Mouse (Mus musculus) embryonic facial prominence, embryonic 13.5 days (tissue): ENCODE measurements around the gene Ptk7. TPM values are rescaled to one million over a fixed set of nuclear protein-coding genes. Genes with fewer than 3 reads are reported as not detected.

Experiments used
- microRNA-seq: library from miRNA; unstranded; fragments of <30 nt; microRNA quantifications from one replicate; pipeline ENCODE4, GENCODE M21; 2016
- polyA plus RNA-seq: library from polyadenylated mRNA; unstranded; fragments of >200 nt; fragmentation: Nextera tagmentation; extraction: Ambion mirVana; gene quantifications from 2 replicates; pipeline ENCODE4 v1.2.1, GENCODE M21; 2015

Ptk7 gene
- polyA plus RNA-seq, 1 experiment from 2014 or later = 148 TPM

Small RNA genes lying within 50 kb of the gene (microRNA-seq; reads per million reads assigned to microRNA genes)
- gene Mir6976 = not detected

Other genes starting within 250 kb of the Ptk7 start
- 11.4 and 13.4 TPM in 2 replicates for gene Zfp318, start 245.8 kb downstream of the Ptk7 start, polyA plus RNA-seq
- gene Crip3, start 200.6 kb downstream of the Ptk7 start, polyA plus RNA-seq = 1.1 and 3.3 TPM in 2 replicates
- not detected in 2 replicates for gene Slc22a7, start 191.0 kb downstream of the Ptk7 start, polyA plus RNA-seq
- gene Ttbk1, start 141.8 kb downstream of the Ptk7 start, polyA plus RNA-seq = 0.14 and 0.27 TPM in 2 replicates
- gene Dnph1, start 132.8 kb downstream of the Ptk7 start, polyA plus RNA-seq = 60.8 and 63.5 TPM in 2 replicates
- gene Cul9, start 83.1 kb downstream of the Ptk7 start, polyA plus RNA-seq = 10.7 and 11.4 TPM in 2 replicates
- gene Srf, start 73.3 kb downstream of the Ptk7 start, polyA plus RNA-seq = 6.3 and 8.9 TPM in 2 replicates
- 21.8 and 26.3 TPM in 2 replicates for gene Klc4, start 16.5 kb upstream of the Ptk7 start, polyA plus RNA-seq
- gene Mrpl2, start 16.7 kb upstream of the Ptk7 start, polyA plus RNA-seq = 92.7 and 95.4 TPM in 2 replicates
- gene Cul7, start 20.8 kb upstream of the Ptk7 start, polyA plus RNA-seq = 57.4 and 64.1 TPM in 2 replicates
- gene Rrp36, start 44.8 kb upstream of the Ptk7 start, polyA plus RNA-seq = 72.3 and 75.6 TPM in 2 replicates
- 160 and 176 TPM in 2 replicates for gene Mea1, start 49.3 kb upstream of the Ptk7 start, polyA plus RNA-seq
- gene Klhdc3, start 51.4 kb upstream of the Ptk7 start, polyA plus RNA-seq = 121 and 133 TPM in 2 replicates
- gene Ppp2r5d, start 75.6 kb upstream of the Ptk7 start, polyA plus RNA-seq = 85.8 and 100 TPM in 2 replicates
- gene Pex6, start 82.0 kb upstream of the Ptk7 start, polyA plus RNA-seq = 27.9 and 32.4 TPM in 2 replicates
- gene Gnmt, start 99.7 kb upstream of the Ptk7 start, polyA plus RNA-seq = 0.34 and 1.8 TPM in 2 replicates
- gene Cnpy3, start 122.7 kb upstream of the Ptk7 start, polyA plus RNA-seq = 65.5 and 67.0 TPM in 2 replicates
- 0.53 TPM in 1 of 2 replicates, not detected in the other for gene Ptcra, start 134.2 kb upstream of the Ptk7 start, polyA plus RNA-seq
- gene 2310039H08Rik, start 143.1 kb upstream of the Ptk7 start, polyA plus RNA-seq = 69.8 and 78.6 TPM in 2 replicates
- 172 and 178 TPM in 2 replicates for gene Rpl7l1, start 153.2 kb upstream of the Ptk7 start, polyA plus RNA-seq
- 4.4 and 5.0 TPM in 2 replicates for gene Bicral, start 229.0 kb upstream of the Ptk7 start, polyA plus RNA-seq